8 mouse cellular contexts compared by ENCODE assay signal in genomic region chr2:25460135-25460534, GRCm38 (mm10). TPM values are rescaled to one million over a fixed set of nuclear protein-coding genes. Genes with fewer than 3 reads are reported as not detected.
DNase-seq lines count a peak whose midpoint lies in the region; ATAC-seq and TF ChIP-seq lines count a peak whose summit lies in the region.

No protein-coding gene starts in this region.

- no peak; the same call in 1 of the 2 replicates for ATAC-seq in lung, embryonic 15.5 days (ENCODE audit: borderline replicate concordance, extremely low read depth, low FRiP score, low TSS enrichment)
- peak; percentile 13 for ATAC-seq in forebrain, embryonic 16.5 days
- peak; percentile 18; the same call in 1 of the 2 replicates for ATAC-seq in neural tube, embryonic 12.5 days (ENCODE audit: low FRiP score, low read depth)

- peak overlapping the region; percentile 79 for H3K4me2 ChIP-seq in lung, embryonic 15.5 days
- peak overlapping the region; percentile 94 for H3K4me2 ChIP-seq in forebrain, embryonic 16.5 days (ENCODE audit: low read length)
- peak overlapping the region; percentile 85 for H3K4me2 ChIP-seq in neural tube, embryonic 12.5 days (replicated peaks)

- peak overlapping the region; percentile 69 for H3K4me3 ChIP-seq in lung, embryonic 15.5 days
- peak overlapping the region; percentile 82 for H3K4me3 ChIP-seq in cortical plate, adult 2 months (ENCODE audit: insufficient read depth, low read length)
- H3K4me3 ChIP-seq in forebrain, embryonic 16.5 days (replicated peaks; ENCODE audit: low read length) = peak overlapping the region; percentile 51
- peak overlapping the region; percentile 57 for H3K4me3 ChIP-seq in neural tube, embryonic 12.5 days

- H3K9ac ChIP-seq in lung, embryonic 15.5 days = peak overlapping the region; percentile 52
- H3K9ac ChIP-seq in forebrain, embryonic 16.5 days (replicated peaks; ENCODE audit: low read depth, low read length) = peak overlapping the region; percentile 73
- peak overlapping the region; percentile 66 for H3K9ac ChIP-seq in neural tube, embryonic 12.5 days

- peaks cover 42% of the 10 kb centered on the region for H3K4me1 ChIP-seq in lung, embryonic 15.5 days
- peaks cover 5% of the 10 kb centered on the region for H3K4me1 ChIP-seq in cortical plate, adult 2 months (ENCODE audit: control insufficient read depth, insufficient read depth, low read length)
- H3K4me1 ChIP-seq in forebrain, embryonic 16.5 days (replicated peaks; ENCODE audit: control insufficient read depth, insufficient read depth, low read length) = peaks cover 20% of the 10 kb centered on the region
- H3K4me1 ChIP-seq in neural tube, embryonic 12.5 days = peaks cover 24% of the 10 kb centered on the region

- no peak for DNase-seq in lung, adult 18-20 months
- peak; percentile 28 to 60 for DNase-seq in kidney, postnatal 25 days
- no peak for DNase-seq in ovary, postnatal 10 days (ENCODE audit: low spot score)
- DNase-seq in urinary bladder, adult 18-20 months (ENCODE audit: low spot score in 2 of 2) = no peak

- H3K27me3 ChIP-seq in lung, embryonic 15.5 days = no peaks in the 10 kb centered on the region
- no peaks in the 10 kb centered on the region for H3K27me3 ChIP-seq in forebrain, embryonic 16.5 days (replicated peaks; ENCODE audit: control insufficient read depth, insufficient read depth, low read length)
- H3K27me3 ChIP-seq in neural tube, embryonic 12.5 days (replicated peaks) = no peaks in the 10 kb centered on the region

- 22% methylated on average over 5 of the region's 5 CpGs for WGBS in lung, embryonic 15.5 days
- 29% methylated on average over 5 of the region's 5 CpGs for WGBS in forebrain, embryonic 16.5 days
- 35% methylated on average over 5 of the region's 5 CpGs for WGBS in neural tube, embryonic 12.5 days

- TF ChIP-seq POLR2A in cortical plate, adult 2 months (IDR thresholded peaks at IDR 0.05; ENCODE audit: extremely low read depth, insufficient read depth, low read length) = no peak

- no peak for TF ChIP-seq CTCF in cortical plate, adult 2 months (IDR thresholded peaks at IDR 0.05; ENCODE audit: extremely low read depth, insufficient read depth, low read length)

- no peaks in the 10 kb centered on the region for H3K9me3 ChIP-seq in lung, embryonic 15.5 days
- no peaks in the 10 kb centered on the region for H3K9me3 ChIP-seq in forebrain, embryonic 16.5 days (ENCODE audit: control insufficient read depth, low read length)
- H3K9me3 ChIP-seq in neural tube, embryonic 12.5 days = no peaks in the 10 kb centered on the region

- H3K27ac ChIP-seq in lung, embryonic 15.5 days = peak overlapping the region; percentile 91
- peak overlapping the region; percentile 80 for H3K27ac ChIP-seq in cortical plate, adult 2 months (ENCODE audit: insufficient read depth, low read length)
- peak overlapping the region; percentile 92 for H3K27ac ChIP-seq in forebrain, embryonic 16.5 days (ENCODE audit: low read length)
- H3K27ac ChIP-seq in neural tube, embryonic 12.5 days = peak overlapping the region; percentile 79

- no peaks in the 10 kb centered on the region for H3K36me3 ChIP-seq in lung, embryonic 15.5 days
- peaks cover 4% of the 10 kb centered on the region; the same call in 1 of the 2 replicates for H3K36me3 ChIP-seq in forebrain, embryonic 16.5 days (ENCODE audit: control insufficient read depth, insufficient read depth)
- H3K36me3 ChIP-seq in neural tube, embryonic 12.5 days = peaks cover 16% of the 10 kb centered on the region

RNA-seq across cellular contexts. Expression of gene Paxx, which starts 0.8 kb away (rescaled TPM):
- 31.5 and 37.0 TPM in 2 replicates for polyA plus RNA-seq in lung, embryonic 15.5 days (2015; fragmentation: Nextera tagmentation; extraction: Ambion mirVana)
- 137 TPM in 2 replicates for polyA plus RNA-seq in cortical plate, adult 2 months (2012; rRNA removed)
- 89.2 and 108 TPM in 2 replicates for polyA plus RNA-seq in forebrain, embryonic 16.5 days (2015; fragmentation: Nextera tagmentation; extraction: Ambion mirVana)
- polyA plus RNA-seq in neural tube, embryonic 12.5 days (2016; fragmentation: Nextera tagmentation; extraction: Ambion mirVana) = 49.5 and 52.5 TPM in 2 replicates

RNA-seq across cellular contexts. Expression of gene Clic3, which starts 3.5 kb away (rescaled TPM):
- polyA plus RNA-seq in lung, embryonic 15.5 days (2015; fragmentation: Nextera tagmentation; extraction: Ambion mirVana) = 77.9 and 90.3 TPM in 2 replicates
- 0.72 and 0.79 TPM in 2 replicates for polyA plus RNA-seq in cortical plate, adult 2 months (2012; rRNA removed)
- polyA plus RNA-seq in forebrain, embryonic 16.5 days (2015; fragmentation: Nextera tagmentation; extraction: Ambion mirVana) = 2.4 and 4.6 TPM in 2 replicates
- polyA plus RNA-seq in neural tube, embryonic 12.5 days (2016; fragmentation: Nextera tagmentation; extraction: Ambion mirVana) = 1.7 and 2.3 TPM in 2 replicates

RNA-seq across cellular contexts. Expression of gene Ptgds, which starts 9.7 kb away (rescaled TPM):
- 10.2 and 24.3 TPM in 2 replicates for polyA plus RNA-seq in lung, embryonic 15.5 days (2015; fragmentation: Nextera tagmentation; extraction: Ambion mirVana)
- polyA plus RNA-seq in cortical plate, adult 2 months (2012; rRNA removed) = 2,250 and 2,426 TPM in 2 replicates
- 212 and 217 TPM in 2 replicates for polyA plus RNA-seq in forebrain, embryonic 16.5 days (2015; fragmentation: Nextera tagmentation; extraction: Ambion mirVana)
- polyA plus RNA-seq in neural tube, embryonic 12.5 days (2016; fragmentation: Nextera tagmentation; extraction: Ambion mirVana) = 1.1 and 1.4 TPM in 2 replicates

RNA-seq across cellular contexts. Expression of gene Abca2, which starts 31.6 kb away (rescaled TPM):
- polyA plus RNA-seq in lung, embryonic 15.5 days (2015; fragmentation: Nextera tagmentation; extraction: Ambion mirVana) = 4.5 and 4.8 TPM in 2 replicates
- polyA plus RNA-seq in cortical plate, adult 2 months (2012; rRNA removed) = 105 and 109 TPM in 2 replicates
- polyA plus RNA-seq in forebrain, embryonic 16.5 days (2015; fragmentation: Nextera tagmentation; extraction: Ambion mirVana) = 12.2 and 14.9 TPM in 2 replicates
- 10.0 and 10.2 TPM in 2 replicates for polyA plus RNA-seq in neural tube, embryonic 12.5 days (2016; fragmentation: Nextera tagmentation; extraction: Ambion mirVana)

RNA-seq across cellular contexts. Expression of gene Lcn12, which starts 33.6 kb away (rescaled TPM):
- polyA plus RNA-seq in lung, embryonic 15.5 days (2015; fragmentation: Nextera tagmentation; extraction: Ambion mirVana) = not detected in 2 replicates
- polyA plus RNA-seq in cortical plate, adult 2 months (2012; rRNA removed) = not detected in 2 replicates
- not detected in 2 replicates for polyA plus RNA-seq in forebrain, embryonic 16.5 days (2015; fragmentation: Nextera tagmentation; extraction: Ambion mirVana)
- polyA plus RNA-seq in neural tube, embryonic 12.5 days (2016; fragmentation: Nextera tagmentation; extraction: Ambion mirVana) = not detected in 2 replicates

Comparison
In these comparisons a context has a peak if more than half of its experiments do, and no peak if none do; other contexts are left out.
1. DNase-seq: peak in kidney, postnatal 25 days (2 of 2); none in lung, adult 18-20 months (0 of 2), ovary, postnatal 10 days (single experiment) and urinary bladder, adult 18-20 months (0 of 2).
2. RNA of gene Clic3, which starts 3.5 kb away (polyA plus RNA-seq): 77.9 to 90.3 TPM in lung, embryonic 15.5 days; 2.4 to 4.6 TPM in forebrain, embryonic 16.5 days, 1.7 to 2.3 TPM in neural tube, embryonic 12.5 days and 0.72 to 0.79 TPM in cortical plate, adult 2 months; every median in the first group is over 10 times any median in the second.
3. Peak in every context shown above with its lines, with median percentiles within 50 percentile points of each other: H3K27ac ChIP-seq, H3K4me2 ChIP-seq, H3K4me3 ChIP-seq and H3K9ac ChIP-seq.